Mouse (Mus musculus): ENCODE measurements around the gene Eif2ak3. TPM values are rescaled to one million over a fixed set of nuclear protein-coding genes. Genes with fewer than 3 reads are reported as not detected.

Gene Eif2ak3
- total RNA-seq, 1 experiment: 33.9 TPM

DNA sequence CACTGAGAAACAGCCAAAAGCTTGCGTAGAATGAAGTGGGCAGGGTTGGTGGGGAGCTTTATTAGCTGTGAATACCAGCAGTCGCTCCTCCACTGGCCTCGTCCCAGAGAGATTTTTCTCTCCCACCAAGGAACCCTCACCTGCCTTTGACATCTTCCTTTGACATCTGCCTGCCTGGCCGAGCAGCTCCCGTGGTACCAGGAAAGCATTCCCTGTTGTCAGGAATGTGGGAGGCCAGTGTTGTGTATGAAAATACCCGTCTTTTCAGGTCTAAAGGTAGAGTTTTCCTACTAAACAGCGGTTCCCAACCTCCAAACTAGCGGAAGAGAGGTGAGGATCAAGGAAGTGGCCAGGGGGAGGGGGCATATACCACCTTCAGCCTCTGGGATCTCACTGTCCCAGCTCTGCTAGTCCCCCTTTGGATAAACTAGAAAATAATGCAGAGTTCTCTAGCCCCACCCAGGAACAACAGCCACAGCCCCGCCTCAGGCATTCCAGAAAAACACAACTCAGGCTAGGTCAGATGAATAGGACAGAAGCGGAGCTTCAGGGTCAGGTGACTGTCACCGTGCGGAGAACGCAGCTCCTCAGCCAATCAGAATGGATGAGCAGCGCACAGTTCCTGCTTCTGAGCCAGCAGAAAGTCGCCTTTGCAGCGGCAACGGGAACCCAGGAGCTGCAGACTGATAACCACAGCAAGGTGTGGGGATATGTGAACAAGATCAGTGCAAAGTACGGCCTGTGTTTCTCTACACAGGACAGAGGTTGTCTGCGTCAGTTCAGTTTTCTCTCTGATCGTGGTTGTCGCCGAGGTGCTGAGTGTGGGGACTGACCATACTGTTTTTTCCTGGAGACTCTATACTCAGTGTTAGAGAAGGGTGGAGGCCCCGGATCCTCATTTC is 20.0 kb upstream of the Eif2ak3 start:
- TF ChIP-seq MAFK (IDR thresholded peaks at IDR 0.05; ENCODE audit: insufficient read depth, low read depth, low read length) (no peak), CHD2 (IDR thresholded peaks at IDR 0.05; ENCODE audit: low read depth, low read length) (no peak), HCFC1 (IDR thresholded peaks at IDR 0.05; ENCODE audit: borderline replicate concordance, insufficient read depth, low read length) (0 out of 2 replicates have a peak, but pooled peaks have one; percentile 17), ZNF384 (IDR thresholded peaks at IDR 0.05; ENCODE audit: low read depth, low read length) (no peak), ZC3H11A (IDR thresholded peaks at IDR 0.05; ENCODE audit: borderline replicate concordance, low read depth, low read length) (no peak)
- in situ Hi-C loops (cut with MboI; ENCODE audit: low sequenced_read_pairs in 2 of 2, unreplicated experiment in 2 of 2): no loop called here

DNA sequence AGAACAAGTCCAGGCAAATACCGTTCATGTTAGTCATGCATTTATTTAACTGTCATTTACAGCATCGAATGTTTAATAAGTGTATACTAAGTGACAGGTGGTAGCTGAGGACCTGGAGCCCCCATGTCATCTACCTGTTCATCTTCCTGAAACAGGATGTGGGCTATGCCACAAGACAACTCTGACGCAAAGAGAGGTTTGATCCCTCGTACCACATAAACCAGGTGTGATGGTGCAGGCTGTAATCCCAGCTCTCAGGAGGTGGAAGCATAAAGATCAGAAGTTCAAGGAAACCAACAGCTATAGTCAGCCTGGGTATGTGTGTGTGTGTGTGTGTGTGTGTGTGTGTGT is 19.4 kb upstream of the Eif2ak3 start:
- Histone ChIP-seq H3K4me3 (ENCODE audit: insufficient read depth in 1 of 2, low read depth in 1 of 2, low read length in 2 of 2, poor library complexity in 1 of 2, severe bottlenecking in 1 of 2) (peak overlapping the region; percentile 65 to 70), H3K9me3 (ENCODE audit: control insufficient read depth, insufficient read depth, low read depth, low read length) (no peaks in the 10 kb centered on the region), H3K27ac (ENCODE audit: insufficient read depth, low read depth, low read length, poor library complexity, severe bottlenecking) (no peak overlapping the region), H3K36me3 (ENCODE audit: control insufficient read depth, insufficient read depth, low read length, poor library complexity, severe bottlenecking) (no peaks in the 10 kb centered on the region), H3K4me1 (ENCODE audit: control insufficient read depth in 2 of 2, insufficient read depth in 2 of 2, low read length in 2 of 2, poor library complexity in 1 of 2) (peaks cover 0 to 4% of the 10 kb centered on the region in 2 experiments; a peak in 1 of 4 replicates), H3K9ac (ENCODE audit: insufficient read depth, low read depth, low read length, poor library complexity, severe bottlenecking) (peak overlapping the region; percentile 59; the same call in 1 of the 2 replicates)
- in situ Hi-C loops (cut with MboI; ENCODE audit: low sequenced_read_pairs in 2 of 2, unreplicated experiment in 2 of 2): no loop called here
- TF ChIP-seq HCFC1 (IDR thresholded peaks at IDR 0.05; ENCODE audit: borderline replicate concordance, insufficient read depth, low read length): no peak
- TF ChIP-seq ZC3H11A (IDR thresholded peaks at IDR 0.05; ENCODE audit: borderline replicate concordance, low read depth, low read length): no peak
- no peak for TF ChIP-seq MAFK (IDR thresholded peaks at IDR 0.05; ENCODE audit: insufficient read depth, low read depth, low read length)
- no peak for TF ChIP-seq ZNF384 (IDR thresholded peaks at IDR 0.05; ENCODE audit: low read depth, low read length)
- TF ChIP-seq CHD2 (IDR thresholded peaks at IDR 0.05; ENCODE audit: low read depth, low read length): no peak; the same call in 1 of the 2 replicates
- no peak for DNase-seq (ENCODE audit: low read depth, low spot score)

More for the DNA sequence above, 20.0 kb upstream of the Eif2ak3 start:
- H3K9me3 ChIP-seq (ENCODE audit: control insufficient read depth, insufficient read depth, low read depth, low read length): no peaks in the 10 kb centered on the region
- H3K36me3 ChIP-seq (ENCODE audit: control insufficient read depth, insufficient read depth, low read length, poor library complexity, severe bottlenecking): no peaks in the 10 kb centered on the region
- peak; percentile 86 for DNase-seq (ENCODE audit: low read depth, low spot score)
- peak overlapping the region; percentile 72 for H3K9ac ChIP-seq (ENCODE audit: insufficient read depth, low read depth, low read length, poor library complexity, severe bottlenecking)
- peak overlapping the region; percentile 45; the same call in 1 of the 2 replicates for H3K27ac ChIP-seq (ENCODE audit: insufficient read depth, low read depth, low read length, poor library complexity, severe bottlenecking)
- peaks cover 0 to 4% of the 10 kb centered on the region in 2 experiments; a peak in 1 of 4 replicates for H3K4me1 ChIP-seq (ENCODE audit: control insufficient read depth in 2 of 2, insufficient read depth in 2 of 2, low read length in 2 of 2, poor library complexity in 1 of 2)
- peak overlapping the region; percentile 65 to 70 for H3K4me3 ChIP-seq (ENCODE audit: insufficient read depth in 1 of 2, low read depth in 1 of 2, low read length in 2 of 2, poor library complexity in 1 of 2, severe bottlenecking in 1 of 2)

DNA sequence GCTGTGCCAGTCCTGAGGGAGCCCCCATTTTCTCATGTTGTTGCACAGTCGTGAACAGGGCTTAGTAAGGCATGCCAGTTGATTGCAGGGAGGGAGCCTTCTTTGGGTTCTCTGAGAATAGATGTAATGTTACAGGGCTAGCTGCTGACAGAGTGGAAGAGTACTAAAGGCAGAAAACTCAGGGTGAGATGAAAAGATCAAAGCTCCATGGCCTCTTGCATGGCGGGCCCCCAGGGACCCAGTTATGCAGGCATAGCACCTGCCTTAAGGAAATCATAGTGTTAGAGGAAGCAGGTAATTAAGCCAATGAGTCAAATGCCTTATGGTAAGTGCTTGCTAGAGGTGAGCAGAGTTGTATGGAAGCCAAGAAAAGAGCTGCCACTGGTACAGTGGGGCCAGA is 14.9 kb upstream of the Eif2ak3 start:
- no peak for TF ChIP-seq MAFK (IDR thresholded peaks at IDR 0.05; ENCODE audit: insufficient read depth, low read depth, low read length)
- TF ChIP-seq ZC3H11A (IDR thresholded peaks at IDR 0.05; ENCODE audit: borderline replicate concordance, low read depth, low read length): no peak
- no peak for TF ChIP-seq CHD2 (IDR thresholded peaks at IDR 0.05; ENCODE audit: low read depth, low read length)
- TF ChIP-seq HCFC1 (IDR thresholded peaks at IDR 0.05; ENCODE audit: borderline replicate concordance, insufficient read depth, low read length): no peak
- TF ChIP-seq ZNF384 (IDR thresholded peaks at IDR 0.05; ENCODE audit: low read depth, low read length): no peak
- H3K9ac ChIP-seq (ENCODE audit: insufficient read depth, low read depth, low read length, poor library complexity, severe bottlenecking): no peak overlapping the region
- no peak overlapping the region for H3K4me3 ChIP-seq (ENCODE audit: insufficient read depth in 1 of 2, low read depth in 1 of 2, low read length in 2 of 2, poor library complexity in 1 of 2, severe bottlenecking in 1 of 2)
- H3K36me3 ChIP-seq (ENCODE audit: control insufficient read depth, insufficient read depth, low read length, poor library complexity, severe bottlenecking): no peaks in the 10 kb centered on the region
- no peaks in the 10 kb centered on the region for H3K4me1 ChIP-seq (ENCODE audit: control insufficient read depth in 2 of 2, insufficient read depth in 2 of 2, low read length in 2 of 2, poor library complexity in 1 of 2)
- in situ Hi-C loops (cut with MboI; ENCODE audit: low sequenced_read_pairs in 2 of 2, unreplicated experiment in 2 of 2): no loop called here
- H3K9me3 ChIP-seq (ENCODE audit: control insufficient read depth, insufficient read depth, low read depth, low read length): no peaks in the 10 kb centered on the region
- DNase-seq (ENCODE audit: low read depth, low spot score): no peak
- H3K27ac ChIP-seq (ENCODE audit: insufficient read depth, low read depth, low read length, poor library complexity, severe bottlenecking): no peak overlapping the region

DNA sequence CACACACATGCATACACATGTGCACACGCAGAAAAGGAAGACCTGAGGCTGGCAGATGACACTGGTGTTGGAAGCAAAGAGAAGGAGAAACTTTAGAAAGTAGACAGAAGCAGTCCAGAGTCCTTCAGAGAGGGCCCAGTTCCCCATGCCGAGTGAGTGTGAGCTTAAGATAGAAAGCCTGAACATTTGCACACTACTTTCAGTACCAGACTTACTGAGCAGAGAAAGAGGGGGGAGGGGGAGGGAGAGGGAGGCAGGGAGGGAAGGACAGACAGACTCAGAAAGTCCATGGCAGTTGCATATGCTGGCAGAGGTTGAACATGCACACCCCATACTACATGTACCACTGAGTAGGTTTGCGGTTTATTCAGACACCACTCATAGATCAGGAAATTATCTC is 13.8 kb upstream of the Eif2ak3 start:
- no peak overlapping the region for H3K27ac ChIP-seq (ENCODE audit: insufficient read depth, low read depth, low read length, poor library complexity, severe bottlenecking)
- H3K4me1 ChIP-seq (ENCODE audit: control insufficient read depth in 2 of 2, insufficient read depth in 2 of 2, low read length in 2 of 2, poor library complexity in 1 of 2): no peaks in the 10 kb centered on the region
- no peaks in the 10 kb centered on the region for H3K36me3 ChIP-seq (ENCODE audit: control insufficient read depth, insufficient read depth, low read length, poor library complexity, severe bottlenecking)
- H3K9me3 ChIP-seq (ENCODE audit: control insufficient read depth, insufficient read depth, low read depth, low read length): no peaks in the 10 kb centered on the region
- H3K4me3 ChIP-seq (ENCODE audit: insufficient read depth in 1 of 2, low read depth in 1 of 2, low read length in 2 of 2, poor library complexity in 1 of 2, severe bottlenecking in 1 of 2): no peak overlapping the region
- in situ Hi-C loops (cut with MboI; ENCODE audit: low sequenced_read_pairs in 2 of 2, unreplicated experiment in 2 of 2): no loop called here
- TF ChIP-seq MAFK (IDR thresholded peaks at IDR 0.05; ENCODE audit: insufficient read depth, low read depth, low read length) (no peak), ZC3H11A (IDR thresholded peaks at IDR 0.05; ENCODE audit: borderline replicate concordance, low read depth, low read length) (no peak), ZNF384 (IDR thresholded peaks at IDR 0.05; ENCODE audit: low read depth, low read length) (no peak), CHD2 (IDR thresholded peaks at IDR 0.05; ENCODE audit: low read depth, low read length) (no peak), HCFC1 (IDR thresholded peaks at IDR 0.05; ENCODE audit: borderline replicate concordance, insufficient read depth, low read length) (no peak)
- no peak for DNase-seq (ENCODE audit: low read depth, low spot score)
- H3K9ac ChIP-seq (ENCODE audit: insufficient read depth, low read depth, low read length, poor library complexity, severe bottlenecking): no peak overlapping the region

All from ES-E14 (cell line).